Comparison of ENCODE assay signal across 18 mouse cellular contexts in the genomic region with DNA sequence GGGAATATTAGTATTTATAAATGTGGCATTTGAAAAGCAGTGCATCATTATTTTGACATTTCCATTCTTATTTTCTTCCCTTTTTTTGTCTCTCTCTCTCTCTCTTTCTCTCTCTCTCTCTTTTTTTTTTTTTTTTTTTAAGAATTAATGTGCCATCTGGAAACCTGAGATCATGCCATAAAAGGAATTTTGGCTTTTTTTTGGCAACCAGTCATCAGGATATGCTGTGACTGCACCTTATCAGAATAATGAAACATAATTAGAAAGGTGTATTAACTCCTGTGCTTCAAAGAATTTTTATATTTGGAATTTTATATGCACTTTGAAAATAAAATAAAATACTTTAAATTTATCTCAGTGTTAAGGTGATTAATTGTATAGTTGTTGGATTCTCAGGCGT. TPM values are rescaled to one million over a fixed set of nuclear protein-coding genes. Genes with fewer than 3 reads are reported as not detected.
"Had no signal": no experiment of that assay in that cellular context is flagged by ENCODE, and none has a peak within 500 bp of the region (broad histone marks: within the 10 kb centered on the region; RNA-seq: fewer than 3 reads in every experiment).

No protein-coding gene starts in this region.

- H3K4me2 ChIP-seq: lung, embryonic 15.5 days; midbrain, embryonic 12.5 days; neural tube, embryonic 12.5 days; stomach, embryonic 15.5 days had no signal

- ATAC-seq: lung, postnatal 0 days; midbrain, embryonic 16.5 days had no signal

- H3K27me3 ChIP-seq: lung, embryonic 15.5 days; megakaryocyte, embryonic 14.5 days; midbrain, embryonic 12.5 days; neural tube, embryonic 12.5 days; stomach, embryonic 15.5 days had no signal

- DNase-seq: lung, adult 18-20 months; lung, postnatal 14 days; lung, postnatal 36 days; midbrain, embryonic 14.5 days; right cerebral cortex, postnatal 14 days; thymus, adult 2 months; thymus, postnatal 36 days had no signal

- H3K9ac ChIP-seq: lung, embryonic 15.5 days; midbrain, embryonic 12.5 days; neural tube, embryonic 12.5 days; stomach, embryonic 15.5 days had no signal

- H3K9me3 ChIP-seq: lung, embryonic 15.5 days; megakaryocyte, embryonic 14.5 days; midbrain, embryonic 12.5 days; neural tube, embryonic 12.5 days; stomach, embryonic 15.5 days had no signal

- H3K27ac ChIP-seq: lung, embryonic 15.5 days; macrophage; midbrain, embryonic 12.5 days; neural tube, embryonic 12.5 days; stomach, embryonic 15.5 days; stomach, postnatal 0 days had no signal

- H3K4me1 ChIP-seq: lung, embryonic 15.5 days; midbrain, embryonic 12.5 days; neural tube, embryonic 12.5 days; stomach, embryonic 15.5 days had no signal

- H3K4me3 ChIP-seq: lung, embryonic 15.5 days; megakaryocyte, embryonic 14.5 days; midbrain, embryonic 12.5 days; neural tube, embryonic 12.5 days; stomach, embryonic 15.5 days had no signal

- H3K36me3 ChIP-seq: lung, embryonic 15.5 days; midbrain, embryonic 12.5 days; neural tube, embryonic 12.5 days; stomach, embryonic 15.5 days had no signal

RNA-seq across cellular contexts. Expression of a gene that starts 52.0 kb away (rescaled TPM):
- total RNA-seq: monocyte, adult 5-6 weeks had no signal
- polyA plus RNA-seq: liver, embryonic 16.5 days; macrophage; stomach, embryonic 15.5 days; stomach, postnatal 0 days had no signal
